Comparison of ENCODE assay signal across 9 mouse cellular contexts in genomic region chr8:13675121-13675520, GRCm38 (mm10). TPM values are rescaled to one million over a fixed set of nuclear protein-coding genes. Genes with fewer than 3 reads are reported as not detected.
DNase-seq lines count a peak whose midpoint lies in the region; ATAC-seq and TF ChIP-seq lines count a peak whose summit lies in the region.
"Had no signal": no experiment of that assay in that cellular context is flagged by ENCODE, and none has a peak within 500 bp of the region (broad histone marks: within the 10 kb centered on the region; RNA-seq: fewer than 3 reads in every experiment).

No protein-coding gene starts in this region.

- TF ChIP-seq EP300 in stomach, postnatal 0 days (optimal IDR thresholded peaks at IDR 0.05): no peak

- H3K4me2 ChIP-seq in heart, embryonic 14.5 days (ENCODE audit: low read length): peak overlapping the region; percentile 92
- H3K4me2 ChIP-seq in liver, embryonic 12.5 days: peak overlapping the region; percentile 99
- H3K4me2 ChIP-seq in stomach, postnatal 0 days (replicated peaks; ENCODE audit: low read depth): peak overlapping the region; percentile 91

- peak overlapping the region; percentile 24 to 89; a peak in 3 of 4 replicates for H3K27ac ChIP-seq in heart, embryonic 14.5 days (replicated peaks in 1 of 2; ENCODE audit: control insufficient read depth in 1 of 2, insufficient read depth in 1 of 2, low read depth in 2 of 2, low read length in 2 of 2)
- H3K27ac ChIP-seq in liver, embryonic 12.5 days: peak overlapping the region; percentile 77
- H3K27ac ChIP-seq in stomach, postnatal 0 days (replicated peaks): peak overlapping the region; percentile 41

- H3K4me1 ChIP-seq in heart, embryonic 14.5 days (ENCODE audit: control insufficient read depth in 2 of 2, insufficient read depth in 2 of 2, low read length in 2 of 2): peaks cover 42 to 62% of the 10 kb centered on the region in 2 experiments
- peaks cover 79% of the 10 kb centered on the region for H3K4me1 ChIP-seq in liver, embryonic 12.5 days
- H3K4me1 ChIP-seq in stomach, postnatal 0 days (replicated peaks; ENCODE audit: control insufficient read depth, insufficient read depth): peaks cover 2% of the 10 kb centered on the region; the same call in 1 of the 2 replicates

- H3K9ac ChIP-seq in heart, embryonic 14.5 days (ENCODE audit: low read length): peak overlapping the region; percentile 87
- H3K9ac ChIP-seq in liver, embryonic 12.5 days: 0 out of 2 replicates have a peak overlapping the region, but pooled peaks have one; percentile 80
- H3K9ac ChIP-seq in stomach, postnatal 0 days (ENCODE audit: low read length): peak overlapping the region; percentile 84; the same call in 1 of the 2 replicates

- peak overlapping the region; percentile 85 to 87 for H3K4me3 ChIP-seq in heart, embryonic 14.5 days (ENCODE audit: control insufficient read depth in 1 of 2, insufficient read depth in 1 of 2, low read depth in 1 of 2, low read length in 2 of 2)
- peak overlapping the region; percentile 76 for H3K4me3 ChIP-seq in liver, embryonic 12.5 days
- H3K4me3 ChIP-seq in stomach, postnatal 0 days (ENCODE audit: low read depth, low read length): peak overlapping the region; percentile 79

- ATAC-seq in heart, embryonic 14.5 days (ENCODE audit: insufficient number of reproducible peaks, insufficient read depth, low FRiP score, low read depth): no peak
- no peak for ATAC-seq in liver, embryonic 12.5 days
- no peak for ATAC-seq in stomach, postnatal 0 days (ENCODE audit: low FRiP score, low TSS enrichment)

- no peak for TF ChIP-seq CTCF in stomach, postnatal 0 days (IDR thresholded peaks at IDR 0.05; ENCODE audit: low read depth)

- WGBS in heart, embryonic 14.5 days: 47% methylated on average over 4 of the region's 4 CpGs
- 22% methylated on average over 4 of the region's 4 CpGs for WGBS in liver, embryonic 12.5 days (ENCODE audit: insufficient replicate concordance)
- WGBS in stomach, postnatal 0 days: 58% methylated on average over 4 of the region's 4 CpGs

- DNase-seq in heart, postnatal 4 days: no peak
- peak; percentile 22 for DNase-seq in thymus, postnatal 4 days
- DNase-seq in thymus, adult 18-20 months: no peak
- DNase-seq in stomach, postnatal 0 days (ENCODE audit: low spot score): no peak
- no peak for DNase-seq in spleen, postnatal 10 days (ENCODE audit: low spot score in 2 of 2)
- DNase-seq in gastrocnemius, adult 18-20 months (ENCODE audit: low spot score): no peak

- no peaks in the 10 kb centered on the region for H3K27me3 ChIP-seq in heart, embryonic 14.5 days (ENCODE audit: control insufficient read depth, insufficient read depth, low read length)
- H3K27me3 ChIP-seq in liver, embryonic 12.5 days (replicated peaks): peaks cover 8% of the 10 kb centered on the region; the same call in 1 of the 2 replicates
- H3K27me3 ChIP-seq in stomach, postnatal 0 days (ENCODE audit: control insufficient read depth, insufficient read depth, low read length): peaks cover 2% of the 10 kb centered on the region; the same call in 1 of the 2 replicates

- H3K9me3 ChIP-seq in heart, embryonic 14.5 days (ENCODE audit: control insufficient read depth, low read length): no peaks in the 10 kb centered on the region
- H3K9me3 ChIP-seq in liver, embryonic 12.5 days (replicated peaks): no peaks in the 10 kb centered on the region
- H3K9me3 ChIP-seq in stomach, postnatal 0 days (ENCODE audit: control insufficient read depth, low read length): no peaks in the 10 kb centered on the region

- H3K36me3 ChIP-seq in heart, embryonic 14.5 days (ENCODE audit: control insufficient read depth, insufficient read depth, low read length): no peaks in the 10 kb centered on the region
- H3K36me3 ChIP-seq in liver, embryonic 12.5 days: no peaks in the 10 kb centered on the region
- H3K36me3 ChIP-seq in stomach, postnatal 0 days (ENCODE audit: control insufficient read depth, insufficient read depth, low read length): no peaks in the 10 kb centered on the region

RNA-seq across cellular contexts. Expression of gene Rasa3, which starts 2.3 kb away (rescaled TPM):
- 20.9 and 24.9 TPM in 2 replicates for polyA plus RNA-seq in heart, embryonic 14.5 days (2014; fragmentation: Nextera tagmentation; extraction: Ambion mirVana)
- 10 to 100 TPM; 27.4 to 31.1 TPM for total RNA-seq in heart, postnatal 4 days (2021)
- polyA plus RNA-seq in liver, embryonic 12.5 days (2016; fragmentation: Nextera tagmentation; extraction: Ambion mirVana): 29.2 and 30.8 TPM in 2 replicates
- 12.0 and 12.4 TPM in 2 replicates for polyA plus RNA-seq in stomach, postnatal 0 days (2015; fragmentation: Nextera tagmentation; extraction: Ambion mirVana)
- 1 to 10 TPM; 6.8 to 7.3 TPM for total RNA-seq in gastrocnemius, adult 18-20 months (2021)

RNA-seq across cellular contexts. Expression of gene Cfap97d2, which starts 30.6 kb away (rescaled TPM):
- not detected in 2 replicates for polyA plus RNA-seq in heart, embryonic 14.5 days (2014; fragmentation: Nextera tagmentation; extraction: Ambion mirVana)
- total RNA-seq in heart, postnatal 4 days (2021): not detected
- not detected in 2 replicates for polyA plus RNA-seq in liver, embryonic 12.5 days (2016; fragmentation: Nextera tagmentation; extraction: Ambion mirVana)
- polyA plus RNA-seq in stomach, postnatal 0 days (2015; fragmentation: Nextera tagmentation; extraction: Ambion mirVana): 0.13 and 0.17 TPM in 2 replicates
- not detected for total RNA-seq in gastrocnemius, adult 18-20 months (2021)
- total RNA-seq: ES-E14 had no signal
